Mouse (Mus musculus) heart, embryonic 10.5 days (tissue): ENCODE data around the gene Dera. TPM values are rescaled to one million over a fixed set of nuclear protein-coding genes. Genes with fewer than 3 reads are reported as not detected.

ENCODE experiments used
- DNase-seq: peaks from one replicate; pipeline ENCODE4 v3.0.0-alpha.2; 2017; ENCODE audit warnings: low spot score
- H3K27ac ChIP-seq: fragments of 300-500 bp; sonication (generic); 2 replicates; pipeline ENCODE4 v1.5.1; 2016; ENCODE audit warnings: mild to moderate bottlenecking
- H3K27me3 ChIP-seq: fragments of 300-500 bp; sonication (generic); 2 replicates; pipeline ENCODE4 v1.6.1; 2016; ENCODE audit warnings: mild to moderate bottlenecking; ENCODE audit not compliant: poor library complexity, insufficient read depth, severe bottlenecking
- H3K36me3 ChIP-seq: fragments of 300-500 bp; sonication (generic); 2 replicates; pipeline ENCODE4 v1.6.1; 2016; ENCODE audit warnings: mild to moderate bottlenecking, moderate library complexity
- H3K4me1 ChIP-seq: fragments of 300-500 bp; sonication (generic); 2 replicates; pipeline ENCODE4 v1.6.1; 2016; ENCODE audit warnings: mild to moderate bottlenecking
- H3K4me3 ChIP-seq: fragments of 300-500 bp; sonication (generic); 2 replicates; pipeline ENCODE4 v1.5.1; 2016; ENCODE audit warnings: mild to moderate bottlenecking, moderate library complexity
- H3K9me3 ChIP-seq: fragments of 300-500 bp; sonication (generic); 2 replicates; pipeline ENCODE4 v1.6.1; 2016; ENCODE audit warnings: mild to moderate bottlenecking, moderate library complexity
- WGBS: fragments of 180-500 bp; shearing (Covaris S2); methylation state at CpG from one replicate; pipeline ENCODE4 v1.1.7; 2016; 5-methylcytosine and 5-hydroxymethylcytosine counted together
- polyA plus RNA-seq: library from polyadenylated mRNA; unstranded; fragments of >200 nt; fragmentation: Nextera tagmentation; extraction: Ambion mirVana; gene quantifications from 2 replicates; pipeline ENCODE4 v1.2.1, GENCODE M21; 2016

Gene Dera
- polyA plus RNA-seq, 1 experiment from 2014 or later, result 79.9 TPM

DNA sequence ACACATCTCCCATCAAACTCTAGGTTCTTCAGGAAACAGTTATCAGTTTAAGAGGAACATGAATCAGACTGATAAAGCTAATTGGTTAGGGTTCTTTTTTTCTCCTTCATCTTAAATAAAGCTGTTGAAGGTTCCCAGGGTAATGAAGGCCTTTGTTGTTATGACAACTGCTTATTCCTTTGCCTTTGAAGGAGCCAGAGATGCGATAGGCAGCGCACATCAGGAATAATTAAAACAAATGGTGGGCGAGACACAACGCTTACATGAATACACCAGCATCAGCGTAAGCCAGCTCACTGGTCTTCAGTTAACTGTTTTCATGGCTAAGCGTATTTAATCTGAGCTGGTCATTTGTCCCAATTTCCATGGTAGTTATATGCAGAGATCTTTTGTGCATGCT lies 132.9 kb downstream of the Dera start:
- H3K27me3 ChIP-seq, result no peaks in the 10 kb centered on the region
- DNase-seq, result no peak
- H3K27ac ChIP-seq, result no peak overlapping the region
- no peak overlapping the region for H3K4me3 ChIP-seq
- WGBS, result 88% methylated on average over 6 of the region's 6 CpGs
- no peaks in the 10 kb centered on the region for H3K9me3 ChIP-seq
- no peaks in the 10 kb centered on the region for H3K4me1 ChIP-seq
- no peaks in the 10 kb centered on the region for H3K36me3 ChIP-seq

DNA sequence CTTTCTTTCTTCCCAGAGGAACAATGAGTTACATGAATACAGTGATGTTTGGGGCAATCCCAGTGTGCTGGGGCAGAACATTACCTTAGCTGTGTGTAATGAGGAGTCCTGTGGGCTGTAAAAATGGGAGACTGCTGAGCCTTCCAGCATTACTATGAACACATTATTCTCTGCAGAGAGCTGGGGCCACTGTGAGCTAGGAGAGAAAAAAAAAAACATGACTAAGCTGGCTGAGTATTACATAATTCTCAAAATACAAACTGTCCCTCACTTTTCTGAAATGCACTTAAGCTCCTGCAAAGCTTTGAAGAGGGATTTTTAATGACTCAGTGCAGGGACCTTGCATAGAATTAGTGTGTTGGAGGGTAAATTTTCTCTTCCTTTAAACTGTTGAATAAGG lies 143.3 kb downstream of the Dera start:
- H3K27me3 ChIP-seq, result no peaks in the 10 kb centered on the region
- no peak overlapping the region for H3K27ac ChIP-seq
- no peak for DNase-seq
- H3K36me3 ChIP-seq, result no peaks in the 10 kb centered on the region
- H3K4me1 ChIP-seq, result no peaks in the 10 kb centered on the region
- H3K9me3 ChIP-seq, result no peaks in the 10 kb centered on the region
- no peak overlapping the region for H3K4me3 ChIP-seq

GRCm38 (mm10) chr6:137901255-137901654 lies 146.9 kb downstream of the Dera start:
- WGBS, result 85% methylated on average over 5 of the region's 5 CpGs
- DNase-seq, result no peak
- Histone ChIP-seq H3K36me3 (no peaks in the 10 kb centered on the region), H3K27ac (no peak overlapping the region), H3K4me3 (no peak overlapping the region), H3K27me3 (no peaks in the 10 kb centered on the region), H3K9me3 (no peaks in the 10 kb centered on the region), H3K4me1 (no peaks in the 10 kb centered on the region)

Other genes with a start within 250 kb of the Dera start
- 14.9 and 16.3 TPM in 2 replicates for gene Eps8, start 99.7 kb upstream of the Dera start, polyA plus RNA-seq
- 154 and 170 TPM in 2 replicates for gene Strap, start 19.5 kb upstream of the Dera start, polyA plus RNA-seq